Mouse (Mus musculus) layer of hippocampus, adult 2 months (tissue): ENCODE results near the gene Prdx3. TPM values are rescaled to one million over a fixed set of nuclear protein-coding genes. Genes with fewer than 3 reads are reported as not detected.

Experiments
- DNase-seq, 2 experiments: peaks; one replicate each; pipeline ENCODE4 v3.0.0; 2022; ENCODE audit warnings: low spot score in 2 of 2
- H3K27ac ChIP-seq: fragments of 200-600 bp; 2 replicates; pipeline ENCODE4 v1.8.1; 2022
- H3K4me3 ChIP-seq: fragments of 200-600 bp; 2 replicates; pipeline ENCODE4 v1.8.1; 2022; ENCODE audit warnings: mild to moderate bottlenecking
- CTCF ChIP-seq: fragments of 200-600 bp; conservative IDR thresholded peaks from 2 replicates; pipeline ENCODE4 v1.8.1; 2022; ENCODE audit warnings: antibody characterized with exemption, mild to moderate bottlenecking, moderate library complexity
- long read RNA-seq, 2 experiments: library from polyadenylated mRNA; stranded (forward); transcript quantifications; one replicate each; pipeline ENCODE4 v2.0.0; 2021; ENCODE audit warnings: borderline mapping rate in 2 of 2
- total RNA-seq, 2 experiments: library from RNA; stranded (reverse); gene quantifications; 2 replicates each; pipeline ENCODE4 v1.2.3; 2021

The Prdx3 gene
- total RNA-seq = 10 to 100 TPM; 73.5 to 75.2 TPM
- long read RNA-seq, experiment 1, transcript Prdx3-201 (7 exons, 1,478 nt) = major isoform, 44 of 46 reads
- long read RNA-seq, experiment 1, partial matches to known transcripts = 2 of 46 reads
- long read RNA-seq, experiment 1, other reads (novel, unspliced or antisense) = 0 of 46 reads
- long read RNA-seq, experiment 2, transcript Prdx3-201 (7 exons, 1,478 nt) = major isoform, 59 of 65 reads
- long read RNA-seq, experiment 2, partial matches to known transcripts = 4 of 65 reads
- long read RNA-seq, experiment 2, other reads (novel, unspliced or antisense) = 2 of 65 reads

DNA sequence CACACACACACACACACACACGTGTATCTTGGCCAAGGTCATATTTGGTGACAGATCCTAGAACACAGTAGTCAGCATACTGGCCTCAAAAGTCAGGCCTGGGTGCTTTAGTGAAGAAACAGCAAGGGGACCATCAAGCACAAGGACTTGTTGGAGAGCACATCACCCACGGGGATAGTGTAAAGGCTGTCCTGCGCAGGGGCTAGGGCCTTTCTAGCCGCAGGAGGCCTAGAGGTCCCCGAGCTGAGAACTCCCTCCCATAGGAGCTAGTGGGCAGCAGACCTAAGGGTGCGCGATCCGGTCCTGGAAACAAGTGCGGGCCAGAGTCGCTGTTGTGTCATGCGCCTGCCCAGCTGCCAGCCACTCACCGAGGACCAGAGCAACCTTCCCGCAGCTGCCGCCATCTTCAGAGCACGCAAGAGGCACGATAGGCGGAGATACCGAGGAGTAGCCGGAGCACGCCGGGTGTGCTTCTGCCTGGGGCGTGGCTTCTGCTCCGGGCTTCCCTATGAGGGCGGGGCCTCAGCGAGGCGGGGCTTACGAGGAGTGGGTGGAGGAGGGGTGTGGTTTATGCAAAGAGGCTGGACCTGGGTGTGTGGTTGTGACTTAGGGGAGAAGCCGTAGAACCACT is at the start of gene Prdx3:
Gene Prdx3, minus strand, starts transcription at position 493 of the 631 bp plus-strand sequence.
- H3K27ac ChIP-seq = peak within 1 kb of the TSS; percentile 88
- peak; percentile 95 to 96 for DNase-seq
- H3K4me3 ChIP-seq = peak within 1 kb of the TSS; percentile 86
- peak; percentile 33 for TF ChIP-seq CTCF

DNA sequence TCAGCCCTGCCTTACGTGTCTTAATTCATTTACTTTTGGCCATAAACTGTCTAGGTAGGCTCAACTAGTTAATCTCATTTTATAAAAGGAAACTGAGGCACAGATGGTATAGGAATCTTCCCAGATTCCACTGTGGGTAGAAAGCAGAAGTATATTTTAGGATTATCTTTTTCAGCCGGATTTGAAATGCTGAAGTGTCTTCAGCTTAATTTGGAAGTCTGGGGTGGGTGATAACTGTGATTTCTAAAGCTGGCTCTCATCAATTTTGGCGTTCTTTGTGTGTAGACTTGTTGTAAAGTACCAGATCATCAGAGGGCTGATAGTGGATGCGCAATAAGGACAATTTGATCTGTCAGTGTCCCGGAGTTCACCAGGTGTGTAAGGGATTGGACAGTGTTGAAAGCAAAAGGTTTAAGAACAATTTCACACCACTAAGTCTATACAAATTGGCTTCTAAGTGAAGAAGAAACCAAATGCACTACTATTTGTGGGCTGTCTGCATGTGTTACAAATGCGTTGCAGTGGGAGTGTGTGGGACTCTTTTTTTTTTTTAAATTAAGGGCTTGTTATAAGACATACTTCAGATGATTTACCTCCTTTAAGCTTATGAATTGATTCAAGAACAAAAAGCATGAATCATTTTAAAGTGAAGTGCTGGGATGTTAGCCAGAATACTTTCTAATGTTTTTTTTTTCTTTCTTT is 42.7 kb upstream of the Prdx3 start:
- no peak for TF ChIP-seq CTCF
- Histone ChIP-seq H3K4me3 (no peak overlapping the region), H3K27ac (no peak overlapping the region)
- DNase-seq = no peak

DNA sequence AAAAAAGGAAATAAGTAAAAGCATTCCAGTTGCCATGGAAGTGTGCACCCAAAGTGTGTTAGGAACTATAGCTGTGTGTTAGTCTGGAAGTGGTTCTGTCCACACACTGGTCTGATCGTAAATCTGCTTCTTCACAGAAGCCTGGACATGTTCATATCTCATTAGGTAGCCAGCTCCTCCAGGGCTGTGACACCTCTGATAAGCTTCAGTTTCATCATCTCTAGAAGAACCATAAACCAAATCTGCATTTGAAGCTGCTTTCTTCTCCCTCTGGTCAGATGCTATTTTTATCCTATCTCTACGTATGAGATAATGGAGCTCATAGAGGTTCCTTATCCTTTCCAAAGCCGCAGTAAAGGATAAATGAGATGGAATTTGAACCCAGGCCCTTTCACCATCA is 41.5 kb upstream of the Prdx3 start:
- DNase-seq = no peak
- no peak overlapping the region for H3K4me3 ChIP-seq
- no peak for TF ChIP-seq CTCF
- no peak overlapping the region for H3K27ac ChIP-seq

DNA sequence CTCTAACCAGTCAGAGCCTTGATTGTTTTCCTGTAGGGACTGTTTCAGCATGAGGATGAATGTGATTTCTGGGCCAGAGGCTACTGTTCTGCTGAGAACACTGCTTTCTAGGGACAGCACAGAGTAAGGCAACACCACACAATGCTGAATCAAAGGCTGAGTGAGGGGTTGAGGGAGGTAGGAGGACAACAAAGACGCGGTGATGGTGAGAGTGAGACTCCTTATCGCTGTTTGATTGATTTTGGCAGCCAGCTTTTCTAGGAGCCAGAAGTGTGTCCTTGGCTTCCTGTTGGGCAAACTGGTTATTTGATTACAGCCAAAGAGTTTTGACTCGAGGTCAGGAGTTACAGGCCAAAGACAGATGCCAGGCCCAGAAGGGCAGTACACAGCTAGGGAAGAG is 40.9 kb upstream of the Prdx3 start:
- Histone ChIP-seq H3K4me3 (no peak overlapping the region), H3K27ac (no peak overlapping the region)
- no peak for TF ChIP-seq CTCF
- DNase-seq = no peak

DNA sequence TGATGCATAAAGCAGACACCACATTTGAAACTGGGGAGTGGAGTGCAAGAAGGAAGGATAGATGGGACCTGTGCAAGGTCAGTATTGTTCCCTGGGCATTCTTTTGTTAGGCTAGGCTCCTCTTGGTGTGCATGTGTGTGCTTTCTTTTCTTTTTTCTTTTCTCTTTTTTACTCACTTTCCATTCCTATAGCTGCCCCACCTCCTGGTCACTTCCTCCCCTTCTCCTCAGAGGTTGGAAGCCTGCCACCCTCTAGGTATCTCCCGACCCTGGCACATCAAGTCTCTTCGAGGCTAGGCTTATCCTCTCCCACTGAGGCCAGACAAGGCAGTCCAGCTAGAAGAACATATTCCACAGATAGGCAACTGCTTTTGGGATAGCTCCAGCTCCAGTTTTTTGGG is 37.3 kb upstream of the Prdx3 start:
- Histone ChIP-seq H3K4me3 (no peak overlapping the region), H3K27ac (no peak overlapping the region)
- TF ChIP-seq CTCF = no peak
- no peak for DNase-seq

DNA sequence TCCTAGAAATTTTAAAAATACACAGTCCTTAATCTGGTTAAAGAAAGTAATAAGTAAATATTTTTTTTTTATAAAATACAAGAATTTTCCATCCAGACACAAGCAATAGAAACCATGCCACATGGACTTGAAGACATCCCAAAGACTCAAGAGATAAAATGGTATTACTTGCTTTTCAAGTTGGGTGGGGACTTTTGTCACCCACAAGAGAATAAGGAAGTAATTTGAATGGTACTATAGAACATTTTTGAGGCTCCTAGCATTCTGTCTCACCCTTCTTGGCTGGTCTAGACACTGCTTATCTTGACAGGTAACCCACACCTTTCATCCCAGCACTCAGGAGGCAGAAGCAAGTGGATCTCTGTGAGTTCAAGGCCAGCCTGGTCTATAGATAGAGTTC is 35.9 kb upstream of the Prdx3 start:
- no peak overlapping the region for H3K4me3 ChIP-seq
- no peak for DNase-seq
- no peak for TF ChIP-seq CTCF
- H3K27ac ChIP-seq = no peak overlapping the region

- TF ChIP-seq CTCF = no peak
- H3K27ac ChIP-seq = no peak overlapping the region
- DNase-seq = no peak
- no peak overlapping the region for H3K4me3 ChIP-seq
These were observed 31.1 kb upstream of the Prdx3 start for GRCm38 (mm10) chr19:60905477-60905876.

DNA sequence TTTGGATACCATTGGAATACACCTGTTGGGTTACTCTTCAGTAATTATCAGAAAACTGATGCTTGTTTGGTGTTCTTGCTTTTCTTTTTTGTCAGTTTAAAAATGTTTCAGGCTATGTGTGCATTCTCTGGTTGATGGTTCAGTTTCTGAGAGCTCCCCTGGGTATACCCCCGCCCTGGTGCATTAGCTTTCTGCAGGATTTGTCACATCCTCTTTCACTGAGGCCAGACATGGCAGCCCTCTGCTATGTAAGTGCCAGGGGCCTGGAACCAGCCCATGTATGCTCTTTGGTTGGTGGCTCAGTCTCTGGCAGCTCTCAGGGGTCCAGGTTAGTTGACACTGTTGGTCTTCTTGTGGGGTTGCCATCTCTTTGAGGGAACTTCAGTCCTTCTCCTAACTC is 29.6 kb upstream of the Prdx3 start:
- TF ChIP-seq CTCF = no peak
- no peak for DNase-seq
- Histone ChIP-seq H3K27ac (no peak overlapping the region), H3K4me3 (no peak overlapping the region)

- no peak for DNase-seq
- TF ChIP-seq CTCF = no peak
- Histone ChIP-seq H3K27ac (no peak overlapping the region), H3K4me3 (no peak overlapping the region)
These were observed 28.8 kb upstream of the Prdx3 start for GRCm38 (mm10) chr19:60903139-60903538.

- DNase-seq = no peak
- no peak for TF ChIP-seq CTCF
- no peak overlapping the region for H3K4me3 ChIP-seq
- H3K27ac ChIP-seq = peak overlapping the region; percentile 46; the same call in 1 of the 2 replicates
These were observed 21.0 kb upstream of the Prdx3 start for GRCm38 (mm10) chr19:60895251-60895880.

DNA sequence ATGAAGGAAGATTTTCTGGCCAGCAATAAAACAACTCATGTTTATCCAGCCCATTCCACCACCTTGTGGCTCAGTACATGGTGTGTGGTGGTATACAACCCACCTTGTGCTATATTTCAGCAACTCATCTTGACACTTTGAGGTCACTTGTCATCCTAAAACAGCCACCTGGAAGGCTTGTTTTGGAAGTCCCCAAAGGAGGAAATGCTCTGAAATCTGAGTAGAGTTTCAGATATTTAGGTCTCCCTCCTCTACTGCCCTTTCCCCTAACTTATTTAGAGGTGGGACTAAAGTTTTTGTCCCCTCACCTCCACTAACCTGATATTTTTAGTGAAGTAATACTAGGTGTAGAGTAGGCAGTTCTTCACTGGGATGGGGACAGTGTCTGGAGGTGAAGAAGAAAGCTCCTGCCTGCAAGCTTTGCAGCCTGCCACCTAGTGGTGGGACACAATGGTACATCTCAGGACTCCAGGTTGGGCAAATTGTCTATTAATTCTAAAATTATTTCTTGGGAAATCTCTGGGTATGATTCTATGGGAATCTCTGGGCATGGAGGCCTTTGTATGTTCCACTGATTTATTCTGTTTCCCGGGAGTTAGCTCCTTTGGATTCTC is 17.7 kb upstream of the Prdx3 start:
- peak; percentile 26 to 63 for DNase-seq
- peak; percentile 98 for TF ChIP-seq CTCF
- H3K4me3 ChIP-seq = no peak overlapping the region
- no peak overlapping the region for H3K27ac ChIP-seq

GRCm38 (mm10) chr19:60891123-60891470 is 16.7 kb upstream of the Prdx3 start:
- no peak for DNase-seq
- H3K27ac ChIP-seq = 0 out of 2 replicates have a peak overlapping the region, but pooled peaks have one; percentile 24
- peak overlapping the region; percentile 37; the same call in 1 of the 2 replicates for H3K4me3 ChIP-seq
- TF ChIP-seq CTCF = no peak
